Mouse (Mus musculus) embryonic fibroblast, embryonic 13.5 days (primary cell): Measurements from ENCODE around the gene Acy3.

Experiments
- CTCF ChIP-seq: IDR thresholded peaks from 2 replicates; pipeline ENCODE4 v1.5.1; 2011; ENCODE audit warnings: mild to moderate bottlenecking, control low read depth, low read length, moderate library complexity, borderline replicate concordance; ENCODE audit not compliant: insufficient read depth
- POLR2A ChIP-seq: IDR thresholded peaks from 2 replicates; pipeline ENCODE4 v1.6.1; 2011; ENCODE audit warnings: low read depth, mild to moderate bottlenecking, control low read depth, low read length, moderate library complexity

DNA sequence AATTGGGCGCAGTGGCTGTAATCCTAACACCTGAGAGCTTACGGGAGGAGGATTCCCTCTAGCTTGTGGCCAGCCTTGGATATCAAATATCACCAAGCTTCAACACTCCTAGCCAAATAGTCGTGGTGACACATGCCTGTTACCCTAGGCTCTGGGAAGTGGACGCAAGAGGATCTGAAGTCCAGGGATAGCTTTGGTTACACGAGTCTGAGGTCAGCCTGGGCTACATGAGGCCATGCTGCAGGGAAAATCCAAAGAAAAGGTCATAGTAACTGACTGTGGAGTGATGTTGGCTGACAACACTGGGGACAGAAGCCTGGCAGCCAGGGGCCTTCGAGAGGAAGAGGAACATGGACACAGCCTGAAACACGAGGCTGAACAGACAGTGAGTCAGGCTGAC lies 9.7 kb downstream of the Acy3 start:
- TF ChIP-seq CTCF (no peak), POLR2A (no peak)
